Mouse (Mus musculus) forebrain, embryonic 11.5 days (tissue): ENCODE results near the gene Pcbp1. TPM values are rescaled to one million over a fixed set of nuclear protein-coding genes. Genes with fewer than 3 reads are reported as not detected.

ENCODE experiments used
- ATAC-seq: fragments of 200-750 bp; cut with Nextera tagmentation; replicated peaks from 2 replicates; pipeline ENCODE4 v1.8.0; 2017; ENCODE audit warnings: moderate TSS enrichment; ENCODE audit not compliant: low FRiP score
- DNase-seq: peaks from one replicate; pipeline ENCODE4 v3.0.0-alpha.2; 2017; ENCODE audit warnings: low spot score
- H3K27ac ChIP-seq: fragments of 300-500 bp; sonication (generic); 2 replicates; pipeline ENCODE4 v1.5.1; 2014; ENCODE audit warnings: low read depth, low read length
- H3K27me3 ChIP-seq: fragments of 300-500 bp; sonication (generic); 2 replicates; pipeline ENCODE4 v1.6.1; 2014; ENCODE audit warnings: mild to moderate bottlenecking, low read length, mixed read lengths; ENCODE audit not compliant: control insufficient read depth, insufficient read depth
- H3K36me3 ChIP-seq: fragments of 300-500 bp; sonication (generic); 2 replicates; pipeline ENCODE4 v1.6.1; 2014; ENCODE audit warnings: mild to moderate bottlenecking, low read length, moderate library complexity, mixed read lengths; ENCODE audit not compliant: control insufficient read depth, insufficient read depth
- H3K4me1 ChIP-seq: fragments of 300-500 bp; sonication (generic); replicated peaks from 2 replicates; pipeline ENCODE4 v1.6.1; 2014; ENCODE audit warnings: low read length, mixed read lengths; ENCODE audit not compliant: control insufficient read depth, insufficient read depth
- H3K4me2 ChIP-seq: fragments of 300-500 bp; sonication (generic); 2 replicates; pipeline ENCODE4 v1.6.1; 2014; ENCODE audit warnings: low read depth, mild to moderate bottlenecking, low read length, moderate library complexity, mixed read lengths; ENCODE audit not compliant: severe bottlenecking
- H3K4me3 ChIP-seq: fragments of 300-500 bp; sonication (generic); 2 replicates; pipeline ENCODE4 v1.5.1; 2014; ENCODE audit warnings: low read depth, low read length
- H3K9ac ChIP-seq: fragments of 300-500 bp; sonication (generic); 2 replicates; pipeline ENCODE4 v1.6.1; 2014; ENCODE audit warnings: low read length
- H3K9me3 ChIP-seq: fragments of 300-500 bp; sonication (generic); 2 replicates; pipeline ENCODE4 v1.6.1; 2016; ENCODE audit warnings: low read length, mixed read lengths; ENCODE audit not compliant: control insufficient read depth
- WGBS: fragments of 180-500 bp; shearing (Covaris S2); extraction: QIAGEN DNeasy Blood & Tissue Kit; methylation state at CpG from one replicate; pipeline ENCODE4 v1.1.7; 2014; 5-methylcytosine and 5-hydroxymethylcytosine counted together
- polyA plus RNA-seq: library from polyadenylated mRNA; unstranded; fragments of >200 nt; fragmentation: Nextera tagmentation; extraction: Ambion mirVana; gene quantifications from 2 replicates; pipeline ENCODE4 v1.2.1, GENCODE M21; 2014

The Pcbp1 gene
- polyA plus RNA-seq, 1 experiment from 2014 or later = 583 TPM

DNA sequence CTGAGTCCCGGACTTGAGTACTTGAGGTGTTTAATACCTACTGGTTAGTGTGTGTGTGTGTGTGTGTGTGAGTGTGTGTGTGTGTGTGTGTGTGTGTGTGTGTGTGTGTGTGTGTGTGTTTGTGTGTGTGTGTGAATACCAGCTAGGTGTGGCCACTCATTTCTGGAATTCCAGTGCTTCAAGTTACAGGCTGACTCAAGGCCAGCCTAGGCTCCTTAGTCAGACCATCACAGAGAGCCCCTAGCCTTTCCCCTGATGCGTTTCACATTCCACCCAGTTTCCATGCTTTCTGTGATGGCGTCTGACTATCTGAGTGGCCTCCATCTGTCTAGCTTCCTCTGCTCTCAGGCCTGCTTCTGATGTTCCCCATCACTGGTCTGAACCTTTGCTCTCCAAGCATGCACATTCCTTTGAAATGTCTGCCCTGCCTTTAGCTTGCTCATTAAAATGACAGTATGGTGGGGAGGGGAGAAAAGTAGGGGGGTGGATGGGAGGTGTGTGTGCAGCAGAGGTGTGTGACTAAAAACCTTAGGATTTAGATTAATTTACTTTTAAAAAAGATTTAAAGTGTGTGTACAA lies 6.3 kb downstream of the Pcbp1 start:
- H3K27ac ChIP-seq = no peak overlapping the region
- H3K4me2 ChIP-seq = no peak overlapping the region
- H3K4me1 ChIP-seq = no peaks in the 10 kb centered on the region
- no peaks in the 10 kb centered on the region for H3K27me3 ChIP-seq
- H3K9me3 ChIP-seq = no peaks in the 10 kb centered on the region
- WGBS = 83% methylated on average over 3 of the region's 3 CpGs
- no peak overlapping the region for H3K9ac ChIP-seq
- DNase-seq (no peak), ATAC-seq (no peak)
- no peak overlapping the region for H3K4me3 ChIP-seq
- H3K36me3 ChIP-seq = no peaks in the 10 kb centered on the region

DNA sequence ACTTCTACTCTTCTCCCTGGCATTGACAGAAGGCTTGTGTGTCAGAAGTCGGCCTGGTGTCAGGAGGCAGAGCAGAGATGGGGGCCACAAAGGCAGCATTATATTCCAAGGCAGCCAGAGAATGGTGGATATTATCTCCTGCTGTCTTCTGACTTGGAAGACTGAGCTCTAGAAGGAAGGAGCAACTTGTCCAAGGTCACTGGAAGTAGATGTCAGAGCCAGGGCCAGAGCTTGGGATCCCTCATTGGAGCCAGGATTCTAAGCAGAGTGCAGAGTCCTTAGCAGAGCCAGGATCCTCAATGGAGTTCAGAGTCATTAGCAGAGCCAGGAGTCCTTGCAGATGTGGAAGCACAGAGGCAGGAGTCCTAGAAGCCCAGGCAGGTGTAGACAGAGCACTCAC lies 10.1 kb downstream of the Pcbp1 start:
- ATAC-seq = no peak

DNA sequence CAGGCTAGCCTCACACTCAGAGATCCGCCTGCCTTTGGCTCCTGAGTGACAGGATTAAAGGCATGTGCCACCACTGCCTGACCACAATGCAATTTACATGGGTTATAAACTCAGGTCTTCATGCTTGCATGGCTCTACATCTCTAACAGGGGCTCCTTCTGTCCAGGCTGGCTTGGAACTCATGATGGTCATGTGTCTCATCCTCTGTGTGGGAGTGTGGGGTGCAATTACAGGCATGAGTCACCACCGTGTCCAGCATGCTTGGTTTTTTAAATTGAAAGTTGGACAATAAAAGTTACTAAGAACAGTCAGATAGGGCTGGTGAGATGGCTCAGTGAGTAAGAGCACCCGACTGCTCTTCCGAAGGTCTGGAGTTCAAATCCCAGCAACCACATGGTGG lies 12.8 kb downstream of the Pcbp1 start:
- H3K4me2 ChIP-seq = no peak overlapping the region
- no peaks in the 10 kb centered on the region for H3K36me3 ChIP-seq
- no peak overlapping the region for H3K4me3 ChIP-seq
- no peak overlapping the region for H3K9ac ChIP-seq
- no peaks in the 10 kb centered on the region for H3K27me3 ChIP-seq
- no peak for DNase-seq
- no peak overlapping the region for H3K27ac ChIP-seq
- H3K9me3 ChIP-seq = no peaks in the 10 kb centered on the region
- ATAC-seq = no peak
- no peaks in the 10 kb centered on the region for H3K4me1 ChIP-seq
- 94% methylated on average over 4 of the region's 4 CpGs for WGBS

More for the DNA sequence above, 10.1 kb downstream of the Pcbp1 start:
- no peak overlapping the region for H3K27ac ChIP-seq
- no peak for DNase-seq
- 72% methylated on average over 1 of the region's 1 CpGs for WGBS
- no peaks in the 10 kb centered on the region for H3K27me3 ChIP-seq
- H3K9ac ChIP-seq = no peak overlapping the region
- no peak overlapping the region for H3K4me3 ChIP-seq
- H3K36me3 ChIP-seq = no peaks in the 10 kb centered on the region
- no peaks in the 10 kb centered on the region for H3K4me1 ChIP-seq
- H3K9me3 ChIP-seq = no peaks in the 10 kb centered on the region
- no peak overlapping the region for H3K4me2 ChIP-seq

DNA sequence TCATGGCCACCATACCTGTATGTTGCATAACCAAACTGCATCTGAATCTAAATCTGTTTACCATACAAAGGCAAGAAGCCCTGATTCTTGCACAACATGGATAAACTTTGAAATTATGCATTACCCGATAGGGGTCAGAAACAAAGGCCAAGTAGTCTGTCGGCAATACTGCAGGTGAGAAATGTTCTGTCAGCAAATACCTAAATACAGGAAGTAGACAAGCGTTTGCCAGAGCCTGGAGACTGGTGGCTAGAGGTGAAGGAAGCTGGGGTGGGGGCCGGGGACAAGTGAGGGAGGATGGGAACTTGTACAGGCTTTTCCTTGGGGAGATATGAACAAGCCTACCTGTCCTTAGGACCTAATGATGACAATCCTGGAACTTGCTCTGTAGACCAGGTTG lies 15.1 kb downstream of the Pcbp1 start:
- Histone ChIP-seq H3K9ac (no peak overlapping the region), H3K4me2 (no peak overlapping the region), H3K4me1 (no peaks in the 10 kb centered on the region), H3K27me3 (no peaks in the 10 kb centered on the region), H3K27ac (no peak overlapping the region), H3K36me3 (no peaks in the 10 kb centered on the region), H3K9me3 (no peaks in the 10 kb centered on the region), H3K4me3 (no peak overlapping the region)
- 86% methylated on average over 4 of the region's 4 CpGs for whole genome bisulfite sequencing
- DNase-seq (no peak), ATAC-seq (no peak)

DNA sequence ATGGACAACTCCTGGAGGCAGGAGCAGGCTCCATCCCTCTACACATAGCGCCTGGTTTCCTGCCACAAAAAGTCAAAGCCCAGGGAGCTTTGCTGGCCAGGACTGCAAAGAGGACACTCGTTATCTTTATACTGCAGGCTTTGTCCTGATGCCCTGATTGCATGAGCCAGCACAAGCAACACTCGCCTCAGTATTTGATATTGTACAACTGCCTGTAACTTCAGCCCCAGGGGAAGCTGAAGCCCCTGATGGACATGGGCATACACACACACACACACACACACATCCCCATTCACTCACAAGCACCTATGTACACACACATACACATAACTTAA lies 16.3 kb downstream of the Pcbp1 start:
- no peak overlapping the region for H3K27ac ChIP-seq
- DNase-seq (no peak), ATAC-seq (no peak)
- H3K4me2 ChIP-seq = no peak overlapping the region
- H3K9me3 ChIP-seq = no peaks in the 10 kb centered on the region
- no peaks in the 10 kb centered on the region for H3K27me3 ChIP-seq
- H3K9ac ChIP-seq = no peak overlapping the region
- no peaks in the 10 kb centered on the region for H3K36me3 ChIP-seq
- no peaks in the 10 kb centered on the region for H3K4me1 ChIP-seq
- no peak overlapping the region for H3K4me3 ChIP-seq
- 59% methylated on average over 3 of the region's 3 CpGs for WGBS

DNA sequence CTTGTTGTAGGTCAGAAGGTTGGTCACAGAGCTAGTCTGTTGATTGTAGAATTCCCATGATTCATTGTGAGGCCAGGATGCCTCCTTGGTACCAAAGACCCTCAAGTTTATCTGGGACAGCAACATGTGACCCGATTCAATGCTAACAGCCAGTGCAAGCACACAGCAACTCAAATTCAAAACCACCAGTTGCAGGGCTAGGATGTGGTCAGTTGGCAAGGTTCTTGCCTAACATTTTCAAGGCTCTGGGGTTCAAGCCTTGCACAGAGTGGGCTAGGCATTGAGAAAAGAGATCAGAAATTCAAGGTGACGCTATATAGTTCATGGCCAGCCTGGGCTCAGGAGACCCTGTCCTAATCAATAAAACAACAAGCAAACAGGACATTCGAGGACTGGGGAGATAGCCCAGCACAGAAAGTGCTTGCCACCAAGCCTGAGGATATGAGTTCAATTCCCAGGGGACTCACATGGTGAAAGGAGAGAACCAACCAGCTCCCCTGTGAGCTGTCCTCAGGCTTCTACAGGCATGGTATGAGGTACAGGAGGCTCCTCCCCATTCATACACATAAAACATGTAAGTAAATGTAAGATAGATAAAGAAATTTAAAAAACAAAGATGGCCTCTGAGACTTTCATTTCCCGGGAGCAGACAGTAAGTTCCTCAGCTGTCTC lies 16.8 kb downstream of the Pcbp1 start:
- ATAC-seq = no peak
- no peaks in the 10 kb centered on the region for H3K36me3 ChIP-seq
- no peaks in the 10 kb centered on the region for H3K9me3 ChIP-seq
- H3K4me3 ChIP-seq = no peak overlapping the region
- no peaks in the 10 kb centered on the region for H3K4me1 ChIP-seq
- no peak overlapping the region for H3K4me2 ChIP-seq
- H3K9ac ChIP-seq = no peak overlapping the region
- H3K27me3 ChIP-seq = no peaks in the 10 kb centered on the region
- no peak overlapping the region for H3K27ac ChIP-seq
- 79% methylated on average over 4 of the region's 4 CpGs for WGBS
- DNase-seq = no peak

DNA sequence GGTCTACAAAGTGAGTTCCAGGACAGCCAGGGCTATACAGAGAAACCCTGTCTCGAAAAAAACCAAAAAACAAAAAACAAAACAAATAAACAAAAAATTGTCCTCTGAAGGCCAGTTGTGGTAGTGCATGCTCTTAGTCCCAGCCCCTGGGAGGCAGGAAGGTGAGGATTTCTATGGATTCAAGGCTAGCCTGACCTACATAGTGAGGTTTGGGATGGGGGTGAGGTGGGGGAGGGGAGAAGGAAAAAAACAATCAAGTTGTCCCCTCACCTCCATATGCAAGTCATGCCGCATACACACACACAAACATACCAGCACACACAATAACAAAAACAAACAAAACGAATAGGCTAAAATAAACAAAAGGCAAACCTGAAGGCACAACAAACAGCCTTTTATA lies 17.4 kb downstream of the Pcbp1 start:
- no peaks in the 10 kb centered on the region for H3K36me3 ChIP-seq
- ATAC-seq = no peak
- WGBS = 81% methylated on average over 3 of the region's 3 CpGs

DNA sequence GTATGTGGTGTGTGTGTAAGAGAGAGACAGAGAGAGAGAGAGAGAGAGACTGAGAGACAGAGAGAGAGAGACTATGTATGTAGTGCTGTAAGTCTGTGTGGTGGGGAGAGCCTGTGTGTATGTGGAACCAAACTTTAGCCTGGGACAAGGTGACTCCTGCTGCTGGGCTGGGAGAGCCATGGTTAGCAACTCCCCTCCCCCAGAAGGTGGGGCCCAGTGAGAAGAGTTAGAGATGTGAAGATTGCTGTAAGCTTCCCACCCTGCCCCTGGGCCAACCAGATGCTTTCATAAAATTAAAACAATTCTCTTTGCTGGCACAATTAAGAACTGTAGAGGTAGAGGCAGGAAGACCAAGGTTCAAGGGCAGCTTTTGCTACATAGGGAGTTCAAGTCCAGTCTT lies 19.0 kb downstream of the Pcbp1 start:
- ATAC-seq (no peak), DNase-seq (no peak)
- Histone ChIP-seq H3K27me3 (no peaks in the 10 kb centered on the region), H3K4me2 (no peak overlapping the region), H3K36me3 (no peaks in the 10 kb centered on the region), H3K4me3 (no peak overlapping the region), H3K9me3 (no peaks in the 10 kb centered on the region), H3K4me1 (no peaks in the 10 kb centered on the region), H3K9ac (no peak overlapping the region), H3K27ac (no peak overlapping the region)

More for the DNA sequence above, 17.4 kb downstream of the Pcbp1 start:
- no peak overlapping the region for H3K9ac ChIP-seq
- H3K4me2 ChIP-seq = no peak overlapping the region
- DNase-seq = no peak
- no peaks in the 10 kb centered on the region for H3K4me1 ChIP-seq
- no peak overlapping the region for H3K4me3 ChIP-seq
- no peak overlapping the region for H3K27ac ChIP-seq
- H3K9me3 ChIP-seq = no peaks in the 10 kb centered on the region
- H3K27me3 ChIP-seq = no peaks in the 10 kb centered on the region

DNA sequence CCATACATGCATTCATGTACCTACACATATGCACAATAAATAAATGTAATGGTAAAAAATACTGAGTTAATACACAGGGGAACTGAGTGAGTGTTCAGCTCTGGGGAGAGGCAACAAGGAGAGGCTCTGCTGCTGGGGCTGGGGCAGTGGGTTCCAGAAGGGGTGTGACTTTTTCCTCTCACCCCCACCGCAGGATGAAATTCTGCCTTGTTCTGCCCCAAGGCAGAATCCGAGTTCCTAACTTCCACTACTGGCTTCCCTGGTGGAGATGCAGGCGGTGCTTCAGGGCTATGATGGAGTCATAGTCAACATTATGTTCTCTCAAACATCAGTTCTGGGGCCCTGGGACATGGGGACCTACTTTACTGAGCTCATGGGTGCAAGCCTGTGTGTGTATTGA lies 19.8 kb downstream of the Pcbp1 start:
- Histone ChIP-seq H3K4me1 (no peaks in the 10 kb centered on the region), H3K27ac (no peak overlapping the region), H3K27me3 (no peaks in the 10 kb centered on the region), H3K4me3 (no peak overlapping the region), H3K36me3 (no peaks in the 10 kb centered on the region), H3K9me3 (no peaks in the 10 kb centered on the region), H3K4me2 (no peak overlapping the region), H3K9ac (no peak overlapping the region)
- 75% methylated on average over 3 of the region's 3 CpGs for WGBS
- DNase-seq = no peak
- no peak for ATAC-seq
